Mouse (Mus musculus): ENCODE results near the gene C1ra.
"Not testable (repeated sequence)": the region's sequence is repeated elsewhere in the genome, so short reads cannot be mapped to it uniquely, and the experiment has no call there.

Gene C1ra

GRCm38 (mm10) chr6:124544466-124544865 is 32.3 kb downstream of the C1ra start:
- DNase-seq (ENCODE audit: low spot score), result peak; percentile 38

- DNase-seq (ENCODE audit: low spot score), result peak; percentile 34
Measured at GRCm38 (mm10) chr6:124545425-124545824, 33.2 kb downstream of the C1ra start.

- DNase-seq (ENCODE audit: low spot score), result not testable (repeated sequence)
Measured at GRCm38 (mm10) chr6:124547979-124548378, 35.8 kb downstream of the C1ra start.

- no peak for DNase-seq (ENCODE audit: low spot score)
Measured at GRCm38 (mm10) chr6:124549023-124549550, 36.9 kb downstream of the C1ra start.

GRCm38 (mm10) chr6:124552766-124553165 is 40.6 kb downstream of the C1ra start:
- no peak for DNase-seq (ENCODE audit: low spot score)

- DNase-seq (ENCODE audit: low spot score), result not testable (repeated sequence)
Measured at GRCm38 (mm10) chr6:124555956-124556355, 43.8 kb downstream of the C1ra start.

GRCm38 (mm10) chr6:124561156-124561555 is 49.0 kb downstream of the C1ra start:
- not testable (repeated sequence) for DNase-seq (ENCODE audit: low spot score)

- DNase-seq (ENCODE audit: low spot score), result not testable (repeated sequence)
Measured at GRCm38 (mm10) chr6:124561611-124562010, 49.4 kb downstream of the C1ra start.

GRCm38 (mm10) chr6:124570026-124570425 is 57.8 kb downstream of the C1ra start, which contains the start of gene C1rb:
Gene C1rb, plus strand, starts transcription at chr6:124570294.
- DNase-seq (ENCODE audit: low spot score), result peak; percentile 81

Measured in adipocyte (in vitro differentiated cells).